Mouse (Mus musculus) frontal cortex, postnatal 10 days (tissue): ENCODE data around the gene Usp13.

Experiments
- DNase-seq, 2 experiments: peaks; one replicate each; pipeline ENCODE4 v3.0.0; 2022; ENCODE audit warnings: low spot score in 2 of 2, mixed read lengths in 1 of 2

The Usp13 gene

DNA sequence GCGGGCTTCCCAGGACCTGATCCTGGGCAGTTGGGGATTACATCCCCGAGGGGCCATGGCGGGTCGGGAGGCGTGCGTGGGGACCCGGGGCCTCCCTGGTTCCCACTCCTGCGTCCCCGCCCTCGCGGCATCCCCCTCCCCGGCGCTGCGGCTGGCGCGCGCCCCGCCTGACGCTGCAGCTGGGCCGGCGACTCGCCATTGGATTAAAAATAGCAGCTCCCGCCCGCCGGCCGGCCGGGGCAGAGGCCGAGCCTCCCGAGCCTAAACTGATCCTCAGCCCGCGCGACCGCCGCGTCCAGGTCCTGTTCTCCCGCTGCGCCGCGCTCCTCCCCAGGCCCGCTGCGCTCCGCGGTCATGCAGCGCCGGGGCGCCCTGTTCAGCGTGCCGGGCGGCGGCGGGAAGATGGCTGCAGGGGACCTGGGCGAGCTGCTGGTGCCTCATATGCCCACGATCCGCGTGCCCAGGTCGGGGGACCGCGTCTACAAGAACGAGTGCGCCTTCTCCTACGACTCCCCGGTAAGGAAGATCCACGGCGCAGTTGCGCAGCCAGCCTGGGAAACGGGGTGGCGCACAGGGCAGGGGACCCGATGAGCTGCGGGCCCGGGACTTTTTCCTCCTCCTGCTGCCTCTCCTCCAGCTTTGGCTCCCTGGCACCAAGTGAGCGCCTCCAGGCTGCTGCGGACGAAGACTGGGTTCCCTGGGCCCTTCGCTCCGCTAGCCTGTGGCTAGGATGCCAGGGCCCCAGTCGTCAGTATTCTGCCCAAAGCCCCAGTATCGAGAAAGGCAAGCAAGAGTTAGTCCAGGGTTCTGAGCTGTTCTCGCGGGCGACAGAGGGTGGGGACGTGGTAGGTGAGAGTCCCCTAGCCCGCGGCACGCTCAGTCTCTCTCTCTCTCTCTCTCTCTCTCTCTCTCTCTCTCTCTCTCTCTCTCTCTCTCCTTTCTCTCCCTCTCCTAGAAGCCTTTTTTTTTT, at the start of gene Usp13:
Gene Usp13, plus strand, starts transcription at position 190 of the 970 bp plus-strand sequence.
- peak; percentile 45 to 65 for DNase-seq

DNA sequence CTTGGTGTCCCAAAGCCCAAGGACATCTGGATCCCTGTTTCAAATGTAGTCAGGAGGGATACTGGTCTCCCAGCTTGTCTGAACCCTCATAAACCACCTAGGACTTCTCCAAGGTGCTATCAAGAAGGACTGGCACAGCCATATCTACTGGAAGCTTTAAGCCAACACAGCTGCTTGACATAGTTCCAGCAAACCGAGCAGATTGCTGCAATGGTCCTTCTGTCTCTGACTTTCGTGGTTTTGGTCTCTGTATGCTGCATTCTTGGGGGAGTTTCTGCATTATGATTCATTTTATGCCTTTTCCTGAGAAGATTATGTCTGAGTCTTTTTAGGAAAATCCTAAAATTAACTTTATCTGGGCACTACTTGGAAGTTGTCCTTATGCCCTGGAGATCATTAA, 46.6 kb upstream of the Usp13 start:
- DNase-seq, result no peak

DNA sequence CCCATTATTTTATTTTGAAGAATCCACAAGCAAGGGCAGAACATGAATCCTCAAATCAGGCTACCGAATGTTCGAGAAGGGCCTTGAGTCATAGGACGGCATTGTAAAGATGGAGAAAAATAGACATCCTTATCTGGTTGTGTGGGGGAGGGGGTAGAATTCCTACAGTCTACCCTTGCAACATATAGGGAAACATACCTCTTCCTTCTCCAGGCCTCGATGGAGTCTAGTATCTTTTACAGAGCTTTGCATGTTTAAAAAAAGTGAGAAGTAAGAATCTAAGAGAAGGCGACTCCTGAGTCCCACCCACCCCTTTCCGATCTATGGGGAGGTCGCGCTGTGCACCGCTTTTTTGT, 367 bp upstream of the Usp13 start:
- no peak for DNase-seq

DNA sequence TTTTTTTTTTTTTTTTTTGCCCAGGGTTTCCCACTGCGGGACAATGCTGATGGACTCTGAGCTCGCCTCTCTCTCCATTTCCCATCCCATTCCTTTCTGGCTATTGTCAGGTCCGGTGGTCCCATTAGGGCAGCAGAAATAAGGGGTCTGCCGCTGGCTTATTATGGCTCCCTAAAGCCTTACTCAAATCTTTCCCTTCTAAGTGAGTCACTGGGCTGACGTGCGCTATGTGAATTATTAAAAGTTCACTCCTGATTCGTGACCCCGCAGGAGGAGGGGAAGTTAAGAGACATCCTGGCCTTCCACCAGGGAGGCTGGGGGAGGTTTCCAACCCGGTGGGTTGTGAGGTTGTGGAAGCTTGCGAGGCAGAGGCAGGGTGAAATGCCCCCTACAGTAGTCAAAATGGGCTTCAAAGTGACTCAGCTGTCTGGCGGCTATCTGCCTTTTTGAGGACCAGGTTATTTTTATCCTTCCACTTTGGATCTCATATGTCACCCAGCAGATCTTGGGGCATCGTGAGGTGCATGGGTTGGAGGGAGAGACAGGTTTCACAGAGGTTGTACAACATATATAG, 1.1 kb downstream of the Usp13 start:
- DNase-seq, result no peak

DNA sequence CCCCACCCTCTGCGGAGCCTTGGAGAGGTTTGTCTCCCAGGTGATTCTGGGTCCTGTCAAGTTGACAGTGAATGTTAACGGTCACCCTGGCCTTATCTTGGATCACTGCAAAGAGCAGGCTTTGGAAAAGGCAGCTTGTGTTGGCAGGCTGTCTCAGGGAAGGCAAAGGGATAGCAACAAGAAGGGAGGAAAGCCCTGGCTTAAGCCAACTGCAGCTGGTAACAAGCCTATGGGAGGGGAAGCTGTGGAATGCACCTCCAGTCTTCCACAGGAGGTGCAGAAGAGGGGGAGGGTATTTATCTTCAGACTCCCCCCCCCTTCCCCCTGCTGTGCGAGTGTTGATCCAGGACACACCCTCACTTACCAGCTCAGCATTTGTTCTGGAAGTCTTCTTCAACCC, 5.3 kb downstream of the Usp13 start:
- DNase-seq, result no peak

DNA sequence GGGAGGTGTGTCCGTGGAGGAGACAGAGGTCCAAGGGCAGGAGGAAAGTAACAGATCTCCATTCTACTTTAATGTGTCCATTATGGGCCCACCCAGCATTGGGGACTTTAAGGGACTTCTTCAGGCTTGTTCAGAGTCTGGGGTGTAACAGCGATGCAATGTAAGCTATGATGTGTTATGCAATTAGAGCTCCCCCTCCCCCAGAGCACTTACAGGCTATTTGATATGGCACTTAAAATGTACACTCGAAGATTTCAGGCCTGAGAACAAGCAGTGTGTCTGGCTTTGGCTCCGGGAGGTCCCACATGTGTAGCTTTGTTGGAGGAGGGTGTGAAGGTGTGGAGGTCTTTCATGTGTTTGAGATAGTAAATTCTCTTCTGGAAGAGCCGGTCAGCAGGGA, 7.6 kb downstream of the Usp13 start:
- no peak for DNase-seq

DNA sequence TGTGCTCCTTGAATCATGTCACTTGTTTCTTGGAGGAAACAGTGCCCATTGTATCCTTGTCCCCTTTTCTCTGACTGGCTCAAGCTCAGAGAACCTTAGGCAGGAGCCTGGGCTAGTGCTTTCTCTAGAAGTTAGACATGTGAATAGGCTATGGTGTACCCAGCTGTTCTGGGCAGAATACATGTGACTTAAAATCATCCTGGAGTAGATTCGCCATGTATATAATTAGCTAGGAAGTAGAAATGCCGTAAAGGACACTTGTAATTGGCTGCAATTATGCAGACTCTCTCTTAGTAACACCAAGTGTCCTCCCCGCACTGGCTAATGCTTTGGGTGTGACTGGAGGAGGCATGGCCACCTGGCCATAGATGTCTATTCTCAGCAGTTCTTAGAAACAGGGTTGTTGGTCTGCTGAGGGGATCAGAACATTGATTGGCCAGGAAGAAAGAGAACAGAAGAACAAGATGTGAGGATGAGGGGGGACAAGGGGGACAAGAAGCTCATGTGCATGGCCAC, 8.7 kb downstream of the Usp13 start:
- no peak for DNase-seq

DNA sequence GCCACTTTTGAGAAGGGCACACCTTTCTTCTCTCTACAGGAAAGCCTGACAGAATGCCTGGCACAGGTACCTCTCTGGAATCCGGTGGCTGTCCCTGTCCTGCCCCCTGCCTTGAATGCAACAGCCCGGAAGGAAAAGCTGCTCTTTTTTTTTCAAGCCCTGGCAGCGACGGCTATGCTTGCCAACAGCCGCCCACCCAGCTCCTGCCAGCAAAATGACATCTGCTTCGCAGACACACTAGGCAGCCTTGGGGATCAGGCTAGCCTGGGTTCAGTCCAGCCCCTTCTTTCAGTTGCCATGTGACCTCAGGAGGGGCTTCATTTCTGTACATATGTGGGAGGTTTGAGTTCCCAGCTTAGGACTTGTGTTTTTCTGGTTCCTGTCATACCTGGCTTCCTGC, 9.4 kb downstream of the Usp13 start:
- peak; percentile 32 to 52 for DNase-seq

DNA sequence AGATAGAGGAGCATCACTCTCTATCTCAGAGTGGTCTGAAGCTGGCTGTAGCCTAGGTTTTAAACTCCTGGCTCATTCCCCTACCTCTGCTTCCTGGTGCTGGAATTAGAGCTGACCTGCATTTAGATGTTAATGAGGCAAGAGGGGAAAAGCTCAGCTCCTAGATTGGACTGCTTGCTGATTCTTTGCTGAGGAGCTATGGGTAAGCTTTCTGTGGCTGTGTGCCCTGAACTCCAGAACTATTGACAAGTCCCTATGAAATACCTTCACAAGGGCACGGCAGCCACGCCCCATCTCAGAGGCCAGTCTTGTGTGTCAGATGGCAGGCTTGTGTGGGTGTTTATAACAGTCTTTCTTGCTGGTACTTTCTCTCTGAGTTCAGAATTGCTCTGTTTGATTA, 16.5 kb downstream of the Usp13 start:
- DNase-seq, result no peak

DNA sequence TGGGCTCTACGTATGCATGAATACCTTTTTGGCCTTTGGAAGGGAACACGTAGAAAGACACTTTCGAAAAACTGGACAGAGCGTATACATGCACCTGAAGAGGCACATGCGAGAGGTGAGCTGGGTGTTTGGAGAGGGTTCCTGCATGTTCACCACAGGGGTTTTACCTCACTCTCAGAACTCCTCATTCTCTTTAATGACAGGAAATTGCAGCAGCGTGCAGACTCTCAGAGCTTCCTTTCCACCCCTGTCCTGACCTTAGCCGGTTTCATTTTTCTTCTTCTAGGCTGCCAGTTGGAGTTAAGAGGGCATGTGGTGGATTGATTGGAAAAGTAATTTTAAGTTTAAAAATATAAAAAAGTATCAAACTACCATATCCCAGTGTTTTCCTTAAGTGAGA, 20.5 kb downstream of the Usp13 start:
- no peak for DNase-seq

DNA sequence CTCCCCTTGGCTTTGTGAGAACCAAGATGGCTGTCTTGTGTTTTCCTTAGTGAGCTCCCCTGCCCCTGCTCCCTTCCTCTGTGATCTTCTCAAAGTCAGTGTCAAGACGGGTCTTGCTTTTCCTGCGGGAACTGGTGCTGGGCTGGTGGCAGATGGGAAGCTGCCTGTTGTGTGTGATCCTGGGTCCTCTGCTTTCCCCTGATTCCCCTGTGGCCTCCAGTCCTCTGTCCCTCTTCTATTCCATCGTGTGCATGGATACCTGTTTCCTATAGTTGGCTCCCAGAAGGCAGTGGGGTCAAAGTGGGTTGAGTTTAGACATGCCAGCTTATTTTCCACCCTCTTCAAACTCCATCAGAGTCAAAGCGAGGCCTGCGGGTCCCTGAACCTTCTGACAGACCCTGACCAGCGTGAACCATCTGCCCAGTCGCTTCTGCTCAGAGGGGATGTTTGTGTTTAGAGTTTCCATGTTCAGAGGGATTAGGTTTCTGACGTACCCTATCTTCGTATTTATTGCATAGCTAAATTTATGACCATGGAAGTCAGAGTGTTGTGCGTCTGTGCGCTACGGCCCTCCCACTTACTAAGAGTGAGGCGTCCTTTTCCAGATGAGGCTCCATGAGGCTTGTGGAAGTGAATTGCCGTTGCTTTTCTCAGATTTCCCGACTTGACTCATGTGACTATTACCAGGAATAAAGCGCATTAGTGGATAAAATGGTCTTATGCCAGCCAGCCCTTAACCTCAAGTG, 39.2 kb downstream of the Usp13 start:
- no peak for DNase-seq

DNA sequence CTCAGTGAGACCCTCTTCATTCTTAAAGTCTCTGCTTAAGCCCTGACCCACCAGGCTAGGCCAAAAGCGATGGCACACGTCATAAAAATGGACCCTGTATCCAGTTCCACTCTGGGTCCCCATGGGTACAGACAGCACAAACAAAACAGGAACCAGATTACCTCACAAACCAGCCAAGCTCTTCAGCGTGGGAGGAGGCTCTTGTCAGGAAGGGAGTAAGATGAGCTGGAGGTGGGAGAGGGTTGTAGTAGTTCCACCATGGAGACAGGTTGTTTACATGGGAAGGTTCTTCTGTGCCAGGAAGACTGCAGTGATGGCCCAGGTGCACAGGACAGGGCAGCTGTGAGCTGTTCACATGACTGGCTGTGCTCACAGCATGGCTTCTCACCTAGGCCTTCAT, 53.7 kb downstream of the Usp13 start:
- DNase-seq, result no peak

DNA sequence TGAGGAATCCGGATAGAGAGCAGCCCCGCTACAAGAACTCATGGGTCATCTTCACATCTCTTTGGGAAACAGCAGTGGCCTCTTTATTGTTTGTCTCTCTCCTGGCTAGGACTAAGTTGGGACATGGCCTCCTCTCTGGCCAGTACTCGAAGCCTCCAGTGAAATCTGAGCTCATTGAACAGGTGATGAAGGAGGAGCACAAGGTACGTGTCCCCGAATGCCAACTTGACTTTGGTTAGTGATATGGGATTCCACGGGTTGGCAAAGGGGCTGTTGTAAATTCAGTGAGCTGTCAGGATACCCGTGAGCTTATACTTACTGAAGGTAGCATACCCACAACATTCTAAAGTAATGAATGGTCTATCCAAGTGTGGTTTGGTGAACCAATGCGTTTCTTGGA, 69.0 kb downstream of the Usp13 start:
- DNase-seq, result no peak

DNA sequence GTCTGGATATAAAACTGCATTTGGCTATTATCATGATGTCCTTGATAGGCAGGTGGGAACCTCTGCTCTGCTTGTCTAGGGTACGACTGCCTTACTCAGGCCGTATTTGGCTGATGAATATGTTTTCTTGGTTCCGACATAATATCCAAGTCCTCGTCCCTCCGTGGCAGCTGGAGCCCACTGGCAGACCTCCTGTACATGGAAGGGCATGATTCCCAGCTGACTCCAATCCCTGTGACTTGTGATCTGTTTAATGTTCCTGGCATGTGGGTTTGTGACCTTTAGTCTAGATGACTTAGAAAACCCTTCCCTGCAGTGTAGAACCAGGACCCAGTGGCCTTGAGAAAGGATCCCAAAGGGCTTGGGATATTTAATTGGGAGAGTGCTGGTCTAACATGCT, 71.5 kb downstream of the Usp13 start:
- DNase-seq, result no peak

DNA sequence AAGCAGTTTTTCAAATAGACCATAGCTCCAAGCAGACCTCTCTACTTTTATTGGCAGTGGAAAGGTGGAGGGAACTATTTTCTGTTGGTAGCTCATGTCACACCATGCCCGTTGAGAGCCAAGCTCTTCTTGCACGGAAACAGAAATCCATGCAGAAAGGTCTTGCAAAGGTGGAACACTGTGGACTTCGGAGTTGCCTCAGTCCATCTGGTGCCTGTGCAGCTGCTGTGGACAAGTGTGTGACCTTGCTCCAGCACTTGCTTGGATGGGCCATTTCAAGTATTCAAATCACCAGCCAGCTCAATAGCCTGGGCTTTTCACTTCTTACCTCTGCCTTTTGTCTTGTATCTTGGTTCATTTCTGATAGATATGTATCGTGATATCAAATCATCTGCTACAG, 72.8 kb downstream of the Usp13 start:
- DNase-seq, result no peak

DNA sequence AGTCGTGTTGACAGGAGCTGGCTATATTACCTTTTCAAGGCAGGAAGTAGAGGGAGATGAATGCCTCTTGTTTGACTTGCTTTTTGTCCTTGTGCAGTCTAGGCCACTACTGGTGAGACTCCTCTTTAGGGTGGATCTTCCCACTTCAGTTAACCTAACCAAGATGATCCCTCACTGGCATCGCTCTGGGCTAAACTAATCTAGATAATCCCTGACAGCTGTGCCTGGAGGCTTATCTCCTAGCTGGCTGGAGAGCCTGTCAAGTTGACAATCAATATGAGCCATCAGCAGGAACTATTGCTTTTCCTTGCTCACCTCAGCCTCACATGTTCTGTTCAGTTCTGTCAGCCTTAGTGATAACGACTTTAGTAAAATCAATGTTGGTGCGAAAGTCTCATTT, 86.1 kb downstream of the Usp13 start:
- DNase-seq, result no peak

DNA sequence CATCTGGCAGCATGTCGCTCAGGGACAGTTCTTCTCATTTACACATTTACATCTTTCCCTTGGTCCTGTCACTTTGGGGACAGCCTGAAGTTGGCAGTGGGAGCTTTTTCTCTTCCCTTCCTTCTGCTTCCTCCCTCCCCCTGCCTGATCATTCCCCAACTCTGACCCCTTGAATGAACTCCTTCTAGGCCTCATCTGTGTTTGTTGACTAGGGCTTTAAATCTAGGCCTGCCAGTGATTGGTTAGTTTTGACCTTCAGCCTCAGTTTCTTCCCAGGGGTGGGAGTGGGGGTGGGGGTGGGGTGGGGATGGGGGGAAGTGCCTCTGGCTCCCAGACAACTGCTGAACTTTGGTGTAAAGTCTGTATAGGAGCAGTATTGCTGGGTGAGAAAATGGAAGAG, 87.3 kb downstream of the Usp13 start:
- DNase-seq, result no peak

DNA sequence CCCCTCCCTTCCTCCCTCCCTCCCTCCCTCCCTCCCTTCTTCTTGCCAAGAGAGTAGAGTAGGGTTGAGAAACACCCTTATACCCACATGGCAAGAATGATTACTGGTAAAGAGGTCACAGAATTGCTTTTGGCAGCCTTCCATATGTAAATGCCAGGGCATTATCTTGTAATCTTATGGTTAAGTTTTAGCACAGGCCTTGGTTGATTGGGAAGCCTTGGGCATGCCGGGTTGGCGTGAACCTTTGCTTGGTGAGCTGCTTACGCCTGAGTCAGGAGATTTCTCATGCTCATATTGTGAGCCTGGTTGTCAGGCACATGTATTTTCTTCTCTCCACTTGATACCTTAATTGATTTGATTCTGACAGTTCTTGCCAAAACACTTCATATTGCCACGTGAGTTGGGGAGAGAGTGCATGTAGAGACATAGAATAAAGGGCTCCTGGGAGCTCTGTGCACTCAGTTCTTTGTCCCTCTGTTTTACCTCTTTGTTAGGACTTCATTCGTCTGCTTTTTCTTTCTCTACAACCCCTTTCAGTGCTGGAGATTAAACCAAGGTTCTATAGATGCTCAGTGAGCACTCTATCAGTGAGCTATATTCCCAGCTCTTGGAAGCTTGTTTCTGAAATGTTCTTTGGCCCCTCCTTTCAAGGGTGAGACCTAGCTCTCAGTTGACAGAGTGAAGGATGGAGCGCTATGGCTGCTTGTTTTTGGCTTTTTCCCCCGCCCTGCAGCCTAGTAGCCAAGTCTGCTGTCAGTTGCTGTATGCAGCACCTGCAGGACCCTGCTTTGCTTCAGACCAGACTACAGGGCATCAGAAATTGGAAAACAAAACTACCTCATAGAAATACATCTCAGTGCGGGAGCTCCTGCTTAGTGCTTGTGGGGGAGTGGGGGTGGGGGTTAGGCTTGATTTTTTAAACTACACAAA, 88.8 kb downstream of the Usp13 start:
- DNase-seq, result no peak

DNA sequence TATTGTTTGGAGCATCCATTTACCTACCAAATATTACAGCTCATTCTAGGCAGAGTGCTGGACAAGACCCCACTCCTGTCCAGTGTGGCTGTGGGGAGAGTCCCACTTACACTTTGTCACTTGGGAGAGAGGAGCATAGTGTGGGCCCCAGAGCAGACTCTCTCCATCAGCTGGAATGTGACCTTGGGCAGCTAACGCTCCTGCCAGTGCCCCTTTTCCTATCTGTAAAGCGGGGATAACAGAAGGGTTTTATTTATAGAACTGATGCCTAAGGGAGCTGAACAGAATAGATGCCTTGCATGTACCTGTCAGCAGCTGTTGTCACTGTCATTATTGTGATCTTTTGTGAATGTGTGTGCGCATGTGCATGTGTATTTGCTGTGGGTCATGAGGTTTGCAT, 91.1 kb downstream of the Usp13 start:
- no peak for DNase-seq

DNA sequence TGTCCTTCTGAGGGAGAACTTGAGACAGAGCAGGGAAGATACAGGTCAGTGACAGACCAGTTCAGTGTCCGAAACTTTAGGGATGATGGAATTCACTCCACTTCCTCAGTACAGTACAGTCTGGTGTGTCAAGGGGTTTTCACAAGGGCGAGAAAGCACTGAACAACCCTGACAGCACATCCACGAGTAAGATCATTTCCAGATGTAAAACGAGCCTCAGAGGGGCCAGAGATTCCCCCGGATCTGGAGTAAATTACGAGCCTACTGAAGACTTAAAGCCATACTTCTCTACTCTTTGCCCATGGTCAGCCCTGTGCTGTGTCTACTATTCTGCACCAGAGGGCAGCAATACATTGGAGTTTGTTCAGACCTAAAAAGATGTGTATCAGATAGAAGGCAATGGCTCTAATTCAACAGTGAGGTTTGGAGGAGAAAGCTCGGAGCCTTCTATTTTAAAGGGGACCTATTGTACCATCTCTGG, 92.8 kb downstream of the Usp13 start:
- DNase-seq, result peak in 1 of 2 experiments; percentile 28

DNA sequence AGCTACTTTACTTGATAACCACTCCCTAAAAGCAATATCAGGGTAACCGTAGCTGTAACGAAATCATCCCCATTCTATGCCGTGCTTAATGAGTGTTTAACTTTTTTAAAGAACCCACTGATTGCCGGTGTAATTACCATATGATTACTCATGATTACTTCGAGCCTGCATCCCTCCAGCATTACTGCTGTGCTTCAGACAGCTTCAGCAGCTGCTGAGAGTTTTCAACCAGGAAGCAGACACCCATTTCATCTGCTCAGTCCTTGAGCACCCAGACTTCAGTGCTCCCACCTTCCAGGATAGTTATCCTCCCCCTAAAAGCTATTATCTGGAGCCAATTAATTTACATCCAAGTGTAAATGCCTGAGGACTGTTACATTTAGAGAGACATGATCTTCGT, 106.8 kb downstream of the Usp13 start:
- DNase-seq, result no peak
